Mouse (Mus musculus): ENCODE measurements around the gene 1110059E24Rik. TPM values are rescaled to one million over a fixed set of nuclear protein-coding genes. Genes with fewer than 3 reads are reported as not detected.
"Not testable (repeated sequence)": the region's sequence is repeated elsewhere in the genome, so short reads cannot be mapped to it uniquely, and the experiment has no call there.

The 1110059E24Rik gene
- polyA plus RNA-seq, 1 experiment from 2014 or later: 54.5 TPM

DNA sequence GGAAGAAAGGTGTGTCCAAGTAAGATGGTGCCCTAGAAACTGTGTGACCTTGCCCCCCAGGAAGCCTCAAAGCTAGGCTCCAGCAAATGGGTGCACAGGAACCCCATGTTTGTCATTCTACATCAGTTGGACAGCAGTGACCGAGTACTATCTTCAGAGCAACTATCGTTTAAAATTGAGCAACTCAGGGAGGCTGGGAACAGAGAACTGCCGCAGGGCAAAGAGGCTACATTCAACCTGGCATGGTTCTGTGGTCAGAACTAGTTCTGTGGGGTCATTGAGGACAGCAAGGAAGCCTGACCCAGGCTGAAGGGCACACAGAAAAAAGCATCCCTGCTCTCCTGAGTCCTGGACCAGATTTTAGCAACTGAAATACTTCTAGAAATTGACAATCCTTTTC, 37.0 kb downstream of the 1110059E24Rik start:
- WGBS: 92% methylated on average over 3 of the region's 3 CpGs

DNA sequence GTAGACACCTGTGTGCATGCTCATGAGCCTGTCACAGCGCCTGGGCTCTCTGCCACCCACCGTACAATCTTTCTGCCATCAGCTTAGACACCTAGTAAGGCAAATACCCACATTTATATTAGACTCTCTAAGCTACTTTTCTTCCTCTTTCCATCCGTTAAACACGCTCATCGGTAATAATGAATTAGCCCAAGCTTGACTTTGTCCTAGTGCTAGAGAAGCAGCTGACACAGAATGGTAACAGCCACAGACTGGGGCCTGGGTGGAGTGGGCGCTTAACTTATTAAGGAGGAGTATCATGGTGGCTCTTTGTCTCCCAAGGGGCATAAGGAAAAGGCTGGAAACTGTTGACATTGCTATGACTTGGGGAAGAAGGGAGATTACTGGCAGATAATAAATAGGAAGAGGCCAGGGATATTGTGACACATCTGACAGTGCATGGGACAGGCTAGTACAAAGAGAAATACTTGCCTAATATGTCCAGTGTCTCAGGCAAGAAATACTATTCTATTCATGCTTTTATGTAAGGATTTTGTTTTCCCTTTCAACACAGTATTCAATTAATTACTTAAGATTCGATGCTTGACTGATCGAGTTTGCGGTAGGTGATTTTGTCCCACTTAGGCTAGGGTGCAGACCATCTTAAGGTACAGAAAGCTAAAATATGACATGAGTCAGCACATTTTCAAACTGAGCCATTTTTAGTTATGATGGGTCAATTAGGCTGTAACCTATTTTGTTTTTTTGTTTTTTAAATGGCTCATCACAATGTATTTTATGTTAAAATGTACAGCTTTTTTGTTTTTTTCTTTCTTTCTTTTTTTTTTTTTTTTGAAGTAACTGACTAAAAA, 40.8 kb downstream of the 1110059E24Rik start:
- H3K4me2 ChIP-seq: no peak overlapping the region
- H3K27ac ChIP-seq (replicated peaks): no peak overlapping the region
- H3K9ac ChIP-seq: no peak overlapping the region
- H3K36me3 ChIP-seq: no peaks in the 10 kb centered on the region
- H3K4me1 ChIP-seq (replicated peaks): no peaks in the 10 kb centered on the region
- H3K4me3 ChIP-seq: no peak overlapping the region
- H3K9me3 ChIP-seq: no peaks in the 10 kb centered on the region
- no peaks in the 10 kb centered on the region for H3K27me3 ChIP-seq
- WGBS: 83% methylated on average over 9 of the region's 9 CpGs
- no peak for ATAC-seq (ENCODE audit: low FRiP score, low read depth)

More for the DNA sequence above, 37.0 kb downstream of the 1110059E24Rik start:
- Histone ChIP-seq H3K9me3 (no peaks in the 10 kb centered on the region), H3K4me1 (replicated peaks) (no peaks in the 10 kb centered on the region), H3K36me3 (no peaks in the 10 kb centered on the region), H3K4me3 (no peak overlapping the region), H3K9ac (no peak overlapping the region), H3K4me2 (no peak overlapping the region), H3K27ac (replicated peaks) (no peak overlapping the region), H3K27me3 (no peaks in the 10 kb centered on the region)
- ATAC-seq (ENCODE audit: low FRiP score, low read depth): no peak

DNA sequence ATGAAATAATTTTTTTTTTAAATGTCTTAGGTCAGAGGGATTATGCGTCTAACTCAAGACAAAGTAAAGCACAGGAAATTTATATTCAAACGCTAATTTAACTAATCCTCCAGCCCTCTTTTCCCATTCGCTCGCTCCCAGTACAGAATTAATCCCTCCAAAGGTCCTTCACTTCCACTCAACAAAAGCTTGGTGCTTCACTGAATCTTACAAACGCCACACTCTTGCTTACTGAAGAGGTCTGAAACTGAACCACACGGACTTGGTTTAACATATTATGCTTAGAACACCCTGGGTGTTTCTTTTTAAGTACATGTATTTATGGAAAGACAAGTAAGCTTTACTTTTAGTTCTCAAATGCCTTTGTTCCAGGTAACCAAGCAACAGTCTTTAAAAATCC, 41.5 kb downstream of the 1110059E24Rik start:
- H3K27ac ChIP-seq (replicated peaks): no peak overlapping the region
- H3K9me3 ChIP-seq: no peaks in the 10 kb centered on the region
- no peak for ATAC-seq (ENCODE audit: low FRiP score, low read depth)
- H3K4me1 ChIP-seq (replicated peaks): no peaks in the 10 kb centered on the region
- H3K27me3 ChIP-seq: no peaks in the 10 kb centered on the region
- no peak overlapping the region for H3K4me2 ChIP-seq
- whole genome bisulfite sequencing: 54% methylated on average over 6 of the region's 6 CpGs
- no peaks in the 10 kb centered on the region for H3K36me3 ChIP-seq
- no peak overlapping the region for H3K9ac ChIP-seq
- H3K4me3 ChIP-seq: no peak overlapping the region

DNA sequence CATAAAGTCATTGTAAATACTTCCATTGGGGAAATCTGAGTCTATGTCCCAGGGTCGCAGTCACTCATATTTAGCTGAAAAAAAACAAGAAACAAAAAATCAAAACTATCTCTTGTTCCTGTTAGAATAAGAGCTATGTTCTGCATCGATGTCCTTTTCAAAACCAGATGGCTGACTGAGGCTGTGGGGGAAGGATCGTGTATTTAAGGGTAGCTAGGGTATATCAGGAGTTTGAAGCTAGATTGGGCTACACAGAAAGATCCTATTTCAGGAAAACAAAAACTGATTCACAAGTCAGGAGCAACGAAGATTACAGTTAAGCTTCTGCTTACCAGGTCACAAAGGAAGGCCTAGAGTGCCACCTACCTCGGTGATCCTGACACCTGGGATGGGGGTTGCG, 42.5 kb downstream of the 1110059E24Rik start:
- Histone ChIP-seq H3K9ac (no peak overlapping the region), H3K27me3 (no peaks in the 10 kb centered on the region), H3K4me1 (replicated peaks) (no peaks in the 10 kb centered on the region), H3K4me3 (no peak overlapping the region), H3K9me3 (no peaks in the 10 kb centered on the region), H3K27ac (replicated peaks) (no peak overlapping the region), H3K36me3 (no peaks in the 10 kb centered on the region), H3K4me2 (no peak overlapping the region)
- ATAC-seq (ENCODE audit: low FRiP score, low read depth): no peak
- WGBS: 81% methylated on average over 6 of the region's 6 CpGs

DNA sequence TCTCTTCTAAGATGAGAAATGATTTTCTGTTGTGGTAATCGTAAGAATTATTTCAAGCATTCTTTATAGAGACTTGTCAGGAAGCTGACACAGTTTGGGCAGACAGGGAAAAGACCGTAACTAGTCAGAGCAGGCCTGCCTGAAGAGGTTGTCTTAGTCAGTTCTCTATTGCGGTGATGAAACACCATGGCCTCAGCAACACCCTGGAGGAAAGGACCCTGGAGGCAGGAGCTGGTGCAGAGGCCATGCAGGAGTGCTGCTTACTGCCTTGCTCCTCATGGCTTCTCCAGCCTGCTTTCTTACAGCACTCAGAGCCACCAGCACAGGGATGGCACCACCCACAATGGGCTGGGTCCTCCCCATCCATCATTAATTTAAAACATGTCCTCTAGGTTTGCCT, 47.5 kb downstream of the 1110059E24Rik start:
- H3K9me3 ChIP-seq: no peaks in the 10 kb centered on the region
- no peak overlapping the region for H3K4me2 ChIP-seq
- no peak overlapping the region for H3K9ac ChIP-seq
- H3K4me3 ChIP-seq: no peak overlapping the region
- H3K27me3 ChIP-seq: no peaks in the 10 kb centered on the region
- H3K4me1 ChIP-seq (replicated peaks): 0 out of 2 replicates have a peak, but pooled peaks cover 5% of the 10 kb centered on the region
- ATAC-seq (ENCODE audit: low FRiP score, low read depth): no peak
- H3K36me3 ChIP-seq: no peaks in the 10 kb centered on the region
- WGBS: 93% methylated on average over 3 of the region's 3 CpGs
- H3K27ac ChIP-seq (replicated peaks): no peak overlapping the region

DNA sequence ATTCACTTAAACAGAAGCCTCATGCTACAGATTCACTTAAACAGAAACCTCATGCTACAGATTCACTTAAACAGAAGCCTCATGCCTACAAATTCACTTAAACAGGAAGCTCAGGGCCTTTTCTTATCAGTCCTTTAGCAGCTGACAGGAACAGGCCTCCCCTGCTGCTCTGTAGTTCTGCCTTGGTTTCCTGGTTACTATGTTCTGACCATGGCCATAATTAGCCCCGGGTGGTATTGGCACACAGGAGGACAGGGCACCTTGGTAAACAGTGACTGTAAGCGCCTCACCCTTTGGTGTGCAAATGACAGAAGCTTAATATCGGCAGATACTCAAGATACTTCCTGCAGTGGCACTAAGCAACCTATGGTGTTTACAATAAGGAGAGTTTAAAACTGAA, 48.9 kb downstream of the 1110059E24Rik start:
- WGBS: 64% methylated on average over 3 of the region's 3 CpGs
- ATAC-seq (ENCODE audit: low FRiP score, low read depth): no peak
- no peaks in the 10 kb centered on the region for H3K9me3 ChIP-seq
- no peak overlapping the region for H3K27ac ChIP-seq (replicated peaks)
- no peak overlapping the region for H3K4me3 ChIP-seq
- H3K36me3 ChIP-seq: no peaks in the 10 kb centered on the region
- H3K4me2 ChIP-seq: no peak overlapping the region
- H3K9ac ChIP-seq: no peak overlapping the region
- peaks cover 10% of the 10 kb centered on the region; the same call in 1 of the 2 replicates for H3K4me1 ChIP-seq (replicated peaks)
- no peaks in the 10 kb centered on the region for H3K27me3 ChIP-seq

DNA sequence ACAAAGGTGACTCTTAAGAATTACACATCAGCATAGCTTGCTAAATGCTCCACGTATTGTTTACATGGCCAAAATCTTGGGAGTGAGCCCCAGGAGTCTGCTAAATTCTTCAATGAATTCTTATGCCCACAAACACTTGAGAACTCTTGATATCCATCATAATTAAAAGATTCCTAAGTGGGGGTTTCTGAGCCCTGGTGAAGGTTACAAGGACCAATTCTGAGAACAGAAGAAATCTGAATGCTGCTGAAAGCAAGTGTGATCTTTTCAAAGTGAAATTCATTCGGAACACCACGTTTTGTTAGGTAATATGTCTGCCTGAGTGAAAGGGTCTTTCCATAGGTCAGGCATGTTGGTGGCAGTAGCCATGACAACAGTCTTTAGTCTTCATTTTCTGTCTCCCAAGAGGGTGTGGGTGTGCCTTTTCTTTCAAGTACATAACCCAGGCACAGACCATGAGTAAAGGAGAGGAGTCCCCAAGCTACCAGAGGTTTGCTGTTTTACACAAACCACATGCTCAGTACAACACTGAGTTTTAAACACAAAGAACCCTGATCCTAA, 51.2 kb downstream of the 1110059E24Rik start:
- no peaks in the 10 kb centered on the region for H3K27me3 ChIP-seq
- 18% methylated on average over 3 of the region's 3 CpGs for WGBS
- no peak overlapping the region for H3K9ac ChIP-seq
- H3K4me3 ChIP-seq: no peak overlapping the region
- ATAC-seq (ENCODE audit: low FRiP score, low read depth): no peak
- no peaks in the 10 kb centered on the region for H3K9me3 ChIP-seq
- peaks cover 10% of the 10 kb centered on the region; the same call in 1 of the 2 replicates for H3K4me1 ChIP-seq (replicated peaks)
- H3K27ac ChIP-seq (replicated peaks): no peak overlapping the region
- H3K4me2 ChIP-seq: no peak overlapping the region
- peaks cover 2% of the 10 kb centered on the region; the same call in 1 of the 2 replicates for H3K36me3 ChIP-seq

DNA sequence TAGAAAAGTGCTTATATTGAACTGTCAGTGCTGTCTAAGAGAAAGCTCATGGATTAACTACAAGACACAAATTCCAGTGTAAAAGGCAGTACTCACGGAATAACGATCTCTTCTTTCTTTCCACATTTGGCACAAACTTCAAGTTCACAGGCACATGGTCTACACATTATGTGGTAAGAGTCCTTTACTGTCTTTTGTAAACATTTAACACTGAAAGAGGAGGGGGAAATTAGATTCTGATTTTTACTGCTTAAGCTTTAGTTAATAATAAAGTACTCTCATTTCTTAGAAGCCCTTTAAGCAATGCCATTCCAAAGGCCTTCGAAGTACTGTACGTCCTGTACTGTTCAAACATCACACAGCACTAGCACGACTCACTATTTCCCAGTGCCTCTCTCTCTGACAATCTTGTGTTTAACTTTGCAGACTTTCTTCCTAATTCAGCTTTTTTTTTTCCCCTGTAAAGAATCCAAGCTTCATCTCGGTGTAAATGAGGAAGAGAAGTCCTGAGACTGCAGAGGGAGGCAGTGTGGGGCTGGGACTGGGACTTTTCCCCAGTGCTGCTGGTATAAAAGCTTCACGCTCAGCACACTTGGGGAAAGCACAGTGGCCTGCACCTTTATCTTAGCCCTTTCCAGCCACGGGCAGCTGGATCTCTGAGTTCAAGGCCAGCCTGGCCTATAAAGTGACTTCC, 54.0 kb downstream of the 1110059E24Rik start:
- Histone ChIP-seq H3K9ac (no peak overlapping the region), H3K4me2 (no peak overlapping the region), H3K27ac (replicated peaks) (0 out of 2 replicates have a peak overlapping the region, but pooled peaks have one; percentile 14), H3K27me3 (no peaks in the 10 kb centered on the region), H3K4me3 (no peak overlapping the region), H3K36me3 (peaks cover 18% of the 10 kb centered on the region), H3K9me3 (no peaks in the 10 kb centered on the region), H3K4me1 (replicated peaks) (peaks cover 10% of the 10 kb centered on the region; the same call in 1 of the 2 replicates)
- 75% methylated on average over 8 of the region's 8 CpGs for WGBS
- ATAC-seq (ENCODE audit: low FRiP score, low read depth): no peak

DNA sequence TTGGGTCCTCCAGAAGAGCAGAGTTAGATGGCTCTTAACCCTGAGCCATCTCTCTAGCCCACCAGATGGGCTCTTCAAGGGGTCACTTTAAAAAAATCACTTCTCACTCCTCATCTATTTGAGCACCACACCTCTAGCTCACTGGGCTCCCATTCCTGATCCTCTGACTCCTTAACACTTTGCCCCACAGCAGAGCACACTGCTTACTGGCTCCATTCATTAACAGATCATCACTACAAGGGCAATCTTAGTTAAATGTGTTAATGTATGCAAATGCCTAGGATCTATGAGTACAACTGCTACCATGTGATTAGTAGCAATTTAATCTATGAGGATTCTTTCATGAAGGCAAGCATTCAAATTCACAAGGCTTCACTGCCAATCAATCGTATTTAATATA, 58.1 kb downstream of the 1110059E24Rik start:
- Histone ChIP-seq H3K4me1 (replicated peaks) (peaks cover 5% of the 10 kb centered on the region; the same call in 1 of the 2 replicates), H3K36me3 (peaks cover 18% of the 10 kb centered on the region), H3K27ac (replicated peaks) (no peak overlapping the region), H3K4me3 (no peak overlapping the region), H3K9ac (no peak overlapping the region), H3K9me3 (no peaks in the 10 kb centered on the region), H3K27me3 (no peaks in the 10 kb centered on the region), H3K4me2 (no peak overlapping the region)
- WGBS: 97% methylated on average over 1 of the region's 1 CpGs
- ATAC-seq (ENCODE audit: low FRiP score, low read depth): no peak

DNA sequence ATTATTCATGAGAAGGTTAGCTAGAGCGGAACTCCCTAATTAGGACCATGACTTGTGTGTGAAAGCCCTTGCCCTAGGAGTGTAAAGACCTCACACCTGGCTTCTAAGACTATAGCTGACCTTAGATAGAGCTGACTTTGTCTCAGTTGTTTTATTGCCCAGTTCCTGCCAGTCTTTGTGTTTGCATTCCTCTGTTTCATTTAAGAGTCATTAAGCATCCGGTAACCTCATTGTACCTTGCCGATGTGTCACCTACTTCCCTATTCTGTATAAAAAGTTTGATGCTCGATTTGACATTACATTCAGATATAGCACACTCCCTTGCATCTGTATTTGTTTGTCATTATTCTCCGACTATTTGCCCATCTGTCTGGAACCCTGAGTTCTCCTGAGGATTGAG, 60.6 kb downstream of the 1110059E24Rik start:
- H3K27ac ChIP-seq (replicated peaks); ATAC-seq (ENCODE audit: low FRiP score, low read depth); H3K4me2 ChIP-seq; H3K9me3 ChIP-seq; H3K9ac ChIP-seq; H3K27me3 ChIP-seq; H3K4me3 ChIP-seq; H3K4me1 ChIP-seq (replicated peaks): not testable (repeated sequence)
- H3K36me3 ChIP-seq: peaks cover 18% of the 10 kb centered on the region
- 80% methylated on average over 5 of the region's 5 CpGs for WGBS

DNA sequence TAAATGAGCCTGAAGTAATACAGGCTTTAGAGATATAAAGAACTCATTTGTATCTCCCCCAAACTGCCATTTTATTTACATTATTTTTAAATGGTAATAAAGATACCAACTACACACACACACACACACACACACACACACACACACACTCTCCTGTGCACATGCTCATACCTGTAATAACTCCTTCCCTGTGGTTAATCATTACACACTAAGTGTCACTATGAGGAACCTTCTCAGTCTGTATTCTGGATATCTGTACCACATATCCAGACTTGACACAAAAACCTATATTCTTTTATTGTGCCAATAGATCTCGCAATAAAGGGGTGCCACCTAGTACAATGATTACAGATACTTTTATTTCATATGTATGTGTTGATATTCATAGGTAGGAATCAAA, 62.9 kb downstream of the 1110059E24Rik start:
- H3K4me1 ChIP-seq (replicated peaks): no peaks in the 10 kb centered on the region
- no peaks in the 10 kb centered on the region for H3K27me3 ChIP-seq
- H3K27ac ChIP-seq (replicated peaks): no peak overlapping the region
- no peak overlapping the region for H3K4me2 ChIP-seq
- no peak overlapping the region for H3K4me3 ChIP-seq
- ATAC-seq (ENCODE audit: low FRiP score, low read depth): no peak
- WGBS: 95% methylated on average over 1 of the region's 1 CpGs
- 0 out of 2 replicates have a peak, but pooled peaks cover 4% of the 10 kb centered on the region for H3K36me3 ChIP-seq
- H3K9me3 ChIP-seq: no peaks in the 10 kb centered on the region
- H3K9ac ChIP-seq: no peak overlapping the region

DNA sequence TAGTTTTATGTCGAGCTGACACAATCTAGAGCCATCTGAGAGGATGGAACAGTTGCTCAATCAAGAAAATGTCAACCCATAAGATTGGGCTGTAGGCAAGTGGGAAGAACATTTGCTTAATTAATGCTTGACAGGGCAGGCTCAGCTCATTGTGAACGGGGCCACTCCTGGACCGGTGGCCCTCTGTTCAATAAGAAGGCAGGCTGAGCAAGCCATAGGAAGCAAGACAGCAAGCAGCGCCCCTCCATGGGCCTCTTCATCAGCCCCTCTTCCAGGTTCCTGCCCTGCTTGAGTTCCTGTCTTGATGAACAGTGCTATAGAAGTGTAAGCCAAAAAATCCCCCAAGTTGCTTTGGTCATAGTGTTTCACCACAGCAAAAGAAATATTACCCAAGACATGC, 65.2 kb downstream of the 1110059E24Rik start:
- no peak for ATAC-seq (ENCODE audit: low FRiP score, low read depth)
- Histone ChIP-seq H3K27ac (replicated peaks) (no peak overlapping the region), H3K4me3 (no peak overlapping the region), H3K4me1 (replicated peaks) (no peaks in the 10 kb centered on the region), H3K9me3 (no peaks in the 10 kb centered on the region), H3K4me2 (no peak overlapping the region), H3K27me3 (no peaks in the 10 kb centered on the region), H3K36me3 (no peaks in the 10 kb centered on the region), H3K9ac (no peak overlapping the region)
- 55% methylated on average over 4 of the region's 4 CpGs for WGBS

Data from hindbrain, embryonic 15.5 days (tissue).